Mouse (Mus musculus) embryo, embryonic 10 days (tissue): ENCODE measurements at regions not wholly inside any gene's neighbourhood (a gene's known extent, or its start where the extent isn't known, plus 50 kb on each side); places are given as distances from the start of the nearest gene placed in this dataset.

ENCODE experiments used
- DNase-seq: peaks from one replicate; pipeline ENCODE4 v3.0.0-alpha.2; 2015; ENCODE audit warnings: low spot score

- no peak for DNase-seq
Observed at GRCm38 (mm10) chr3:144324974-144325373, 120.0 kb upstream of the Lmo4 start.

GRCm38 (mm10) chr3:144323524-144323923 lies 118.5 kb upstream of the Lmo4 start:
- DNase-seq, result no peak

DNA sequence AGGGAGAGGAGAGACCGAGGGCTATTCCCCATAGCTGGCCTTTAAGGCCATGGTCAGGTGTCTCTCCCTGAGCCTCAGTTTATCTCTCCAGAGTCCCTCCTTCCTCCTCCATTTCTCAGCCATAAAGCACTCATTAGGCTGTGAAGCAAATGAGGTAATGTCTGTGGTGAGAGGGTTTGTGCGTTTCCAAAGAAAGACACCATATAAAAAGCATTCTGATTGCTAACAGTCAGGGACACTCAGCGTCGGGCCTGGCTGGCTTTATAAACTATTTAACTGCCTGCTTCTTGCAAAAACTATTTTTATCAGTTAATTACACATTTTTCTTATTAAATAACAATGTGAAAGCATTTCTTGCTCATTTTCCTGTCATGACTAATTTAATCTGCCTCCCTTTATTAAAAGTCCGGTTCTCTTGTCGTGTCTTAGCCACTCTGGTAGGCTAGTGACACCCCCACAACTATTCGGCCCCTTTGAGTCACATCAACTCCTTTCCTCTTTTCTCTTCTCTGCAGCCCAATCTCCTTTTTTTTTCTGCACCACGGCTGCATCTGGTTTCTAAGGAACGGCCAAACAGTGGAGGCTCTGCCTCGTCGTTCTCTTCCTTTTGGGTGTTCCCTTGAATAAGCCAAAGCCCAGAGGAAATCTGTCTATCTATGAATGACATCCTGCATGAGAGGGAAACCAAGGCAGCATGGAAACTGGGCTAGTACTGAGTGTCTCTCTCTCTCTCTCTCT lies 114.6 kb upstream of the Lmo4 start:
- no peak for DNase-seq

GRCm38 (mm10) chr3:144318761-144319467 lies 113.9 kb upstream of the Lmo4 start:
- no peak for DNase-seq

DNA sequence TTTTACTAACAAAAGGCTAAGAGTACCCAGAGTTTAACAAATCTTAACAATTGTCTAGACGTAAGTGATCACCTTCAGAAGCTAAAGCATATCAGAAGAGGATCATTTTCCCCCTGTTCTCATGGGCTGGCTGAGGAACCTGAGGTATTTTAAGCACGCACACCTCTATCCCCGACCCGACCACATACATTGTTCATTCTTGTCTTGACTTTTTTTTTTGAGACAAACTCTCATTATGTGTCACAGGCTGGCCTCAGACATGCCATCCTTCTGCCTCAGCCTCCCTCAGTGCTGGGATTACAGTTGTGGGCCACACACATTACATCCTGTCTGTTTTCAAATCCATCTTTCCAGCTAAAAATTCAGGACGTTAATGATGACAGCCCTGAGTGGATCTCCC lies 105.7 kb upstream of the Lmo4 start:
- DNase-seq, result no peak

DNA sequence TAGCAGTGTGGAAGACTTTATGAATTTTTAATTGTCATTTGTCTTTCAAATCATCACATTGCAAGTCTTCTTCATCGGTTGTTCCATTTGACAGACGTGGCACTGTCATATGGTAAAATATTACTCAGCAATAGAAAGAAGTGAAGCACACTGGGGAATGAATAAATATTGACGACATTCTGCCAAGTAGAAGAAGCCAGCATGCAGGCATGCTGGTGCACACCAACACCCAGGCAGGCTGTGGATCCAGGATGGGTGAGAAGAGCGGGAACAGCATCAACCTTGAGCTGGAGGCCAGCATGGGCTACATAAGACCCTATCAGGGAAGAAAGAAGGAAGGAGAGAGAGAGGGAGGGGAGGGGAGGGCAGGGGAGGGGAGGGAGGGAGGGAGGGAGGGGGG lies 103.6 kb upstream of the Lmo4 start:
- no peak for DNase-seq

GRCm38 (mm10) chr3:144307557-144307956 lies 102.5 kb upstream of the Lmo4 start:
- DNase-seq, result no peak

DNA sequence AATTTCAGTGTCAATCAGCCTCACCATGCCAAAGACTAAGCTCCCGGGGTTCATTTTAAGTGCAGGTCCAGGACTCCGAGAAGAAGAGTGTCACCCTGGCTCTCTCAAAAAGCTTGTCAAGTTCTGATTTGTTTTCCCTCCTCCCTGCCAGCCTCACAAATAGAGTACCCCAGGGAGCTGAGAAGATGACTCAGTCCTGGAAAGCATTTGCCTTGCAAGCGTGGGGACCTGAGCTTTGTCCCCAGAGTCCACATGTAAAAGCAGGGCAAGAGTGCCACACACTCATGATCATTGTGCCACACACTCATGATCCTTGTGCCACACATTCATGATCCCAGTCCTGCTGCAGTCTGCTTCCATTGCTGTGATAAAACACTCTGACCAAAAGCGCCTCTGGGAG lies 100.4 kb upstream of the Lmo4 start:
- no peak for DNase-seq

- DNase-seq, result no peak
Observed at GRCm38 (mm10) chr3:144304924-144305323, 99.9 kb upstream of the Lmo4 start.

- no peak for DNase-seq
Observed at GRCm38 (mm10) chr3:144302626-144303025, 97.6 kb upstream of the Lmo4 start.

DNA sequence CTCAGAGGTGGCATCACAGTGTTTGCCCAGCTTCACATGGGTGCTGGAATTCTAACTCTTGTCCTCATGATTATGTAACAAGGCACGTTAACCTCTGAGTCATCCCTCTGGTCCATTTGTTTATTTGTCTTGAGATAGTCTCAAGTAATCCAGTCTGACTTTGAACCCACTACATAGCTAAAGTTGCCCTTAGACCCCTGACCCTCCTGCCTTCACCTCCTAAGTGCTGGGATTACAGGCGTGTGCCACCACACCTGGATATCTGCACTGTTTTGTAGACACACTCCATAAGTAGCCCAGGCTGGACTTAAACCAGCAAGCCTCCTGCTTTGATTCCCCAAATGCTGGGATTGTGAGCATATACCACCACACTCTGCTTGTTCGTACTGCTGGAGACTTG lies 96.0 kb upstream of the Lmo4 start:
- no peak for DNase-seq

DNA sequence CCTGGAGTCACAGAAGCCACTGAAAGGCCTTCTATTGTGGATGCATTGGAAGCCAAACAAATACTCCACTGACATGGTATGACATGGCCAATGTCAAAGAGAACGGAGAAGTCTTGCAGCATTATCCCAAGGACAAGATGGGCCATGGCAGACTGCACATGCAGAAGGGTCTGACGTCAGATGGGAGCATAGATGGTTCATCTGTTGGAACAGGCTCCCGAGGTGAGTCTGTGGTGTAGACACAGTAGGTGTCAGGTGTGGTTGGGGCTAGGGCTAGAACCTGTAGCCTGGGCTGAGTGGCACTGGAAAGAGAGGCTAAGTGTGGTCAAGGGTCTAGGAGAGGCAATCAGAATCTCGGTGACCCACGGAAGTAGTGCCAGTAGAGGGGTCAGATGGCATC lies 94.2 kb upstream of the Lmo4 start:
- DNase-seq, result no peak

DNA sequence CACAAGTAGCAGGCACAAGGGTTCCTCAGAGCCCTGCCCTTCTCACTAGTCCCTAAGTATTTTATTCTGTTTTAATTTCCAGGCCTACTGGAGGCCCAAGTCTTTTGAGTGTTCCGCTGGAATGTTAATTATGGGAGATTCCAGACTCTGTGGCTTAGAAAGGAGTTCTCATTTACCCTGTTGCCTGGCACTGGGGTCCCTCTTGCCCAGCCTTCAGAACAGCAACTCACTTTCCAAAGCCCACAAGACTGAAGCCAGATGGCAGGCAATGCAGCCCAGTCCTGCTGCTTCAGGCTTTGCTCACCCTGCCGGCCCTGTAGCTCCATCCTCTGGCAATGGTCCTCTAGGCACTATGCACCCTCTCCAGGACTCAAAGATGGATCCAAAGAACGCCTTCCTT lies 84.5 kb upstream of the Lmo4 start:
- no peak for DNase-seq

DNA sequence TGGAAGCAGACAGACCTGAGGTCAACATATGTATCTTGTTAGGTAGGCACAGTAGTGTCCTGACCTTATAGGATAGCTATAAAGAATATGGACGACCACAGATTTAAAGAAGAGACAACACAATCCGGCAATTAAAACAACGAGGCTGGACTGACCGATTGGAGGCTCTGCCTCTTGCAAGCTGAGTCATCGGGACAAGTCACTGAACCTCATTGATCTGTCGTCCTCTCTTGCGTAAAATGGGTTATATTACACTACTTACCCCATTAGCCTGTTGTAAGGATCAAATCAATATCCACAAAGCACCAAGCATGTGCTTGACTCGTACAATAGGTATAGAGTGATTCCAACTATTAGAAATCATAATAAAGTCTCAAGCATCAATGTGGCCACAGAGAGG lies 81.1 kb upstream of the Lmo4 start:
- no peak for DNase-seq

GRCm38 (mm10) chr3:144284326-144284725 lies 79.3 kb upstream of the Lmo4 start:
- DNase-seq, result no peak

DNA sequence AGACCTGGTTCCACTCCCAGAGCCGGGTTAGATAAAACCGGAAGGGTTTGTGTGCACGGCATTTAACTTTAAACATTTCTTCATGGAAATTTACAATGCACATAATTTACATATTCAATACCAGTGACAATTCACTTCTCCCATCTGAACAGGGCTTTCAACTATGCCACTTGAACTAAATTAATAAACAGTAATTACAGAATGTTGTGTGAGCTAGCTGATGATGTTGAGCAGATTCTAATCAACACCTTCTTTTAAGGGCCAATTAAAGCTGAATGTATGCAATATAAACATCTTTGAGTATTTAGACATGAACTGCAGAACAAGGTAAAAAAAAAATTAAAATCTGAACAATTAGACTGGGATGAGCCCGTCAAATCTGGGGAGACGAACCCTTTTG lies 68.1 kb upstream of the Lmo4 start:
- no peak for DNase-seq

DNA sequence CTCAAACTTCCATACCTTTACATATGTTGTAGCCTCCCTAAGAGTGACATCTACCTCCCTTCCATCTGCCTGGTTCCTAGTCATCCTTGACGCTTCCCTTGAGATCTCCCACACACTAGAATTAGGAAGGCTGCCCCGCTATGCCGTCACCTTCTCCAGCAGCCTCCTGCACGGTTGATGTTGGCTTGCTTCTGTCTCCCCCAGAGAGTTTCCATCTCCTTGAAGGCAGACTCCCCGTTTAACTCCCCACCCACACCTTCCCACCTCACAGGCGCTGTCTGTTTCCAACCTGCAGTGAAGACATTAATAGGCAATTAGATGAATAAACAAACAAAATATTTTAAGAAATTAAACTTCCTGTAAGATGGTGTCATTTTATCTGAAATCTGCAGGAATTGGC lies 65.2 kb upstream of the Lmo4 start:
- DNase-seq, result no peak

DNA sequence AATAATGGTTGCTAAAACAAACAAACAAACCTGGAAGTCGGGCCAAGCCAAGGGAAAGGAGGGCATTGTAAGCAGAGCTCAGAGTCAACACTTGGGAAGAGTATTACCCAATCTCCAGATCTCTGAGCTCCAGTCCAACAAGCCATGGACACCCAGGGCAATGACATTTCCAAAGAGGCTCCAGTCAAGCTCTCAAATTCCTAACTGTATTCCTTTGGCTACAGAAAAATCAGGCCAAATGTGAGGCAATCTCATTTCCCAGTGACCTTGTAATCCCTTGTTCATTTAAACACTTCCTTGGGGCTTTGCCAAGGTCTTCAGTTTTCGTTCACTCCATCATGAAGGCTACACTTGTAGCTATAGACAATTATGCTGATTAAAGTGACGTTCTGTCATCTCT lies 59.5 kb upstream of the Lmo4 start:
- DNase-seq, result no peak

GRCm38 (mm10) chr3:144260886-144261285 lies 55.9 kb upstream of the Lmo4 start:
- DNase-seq, result no peak

DNA sequence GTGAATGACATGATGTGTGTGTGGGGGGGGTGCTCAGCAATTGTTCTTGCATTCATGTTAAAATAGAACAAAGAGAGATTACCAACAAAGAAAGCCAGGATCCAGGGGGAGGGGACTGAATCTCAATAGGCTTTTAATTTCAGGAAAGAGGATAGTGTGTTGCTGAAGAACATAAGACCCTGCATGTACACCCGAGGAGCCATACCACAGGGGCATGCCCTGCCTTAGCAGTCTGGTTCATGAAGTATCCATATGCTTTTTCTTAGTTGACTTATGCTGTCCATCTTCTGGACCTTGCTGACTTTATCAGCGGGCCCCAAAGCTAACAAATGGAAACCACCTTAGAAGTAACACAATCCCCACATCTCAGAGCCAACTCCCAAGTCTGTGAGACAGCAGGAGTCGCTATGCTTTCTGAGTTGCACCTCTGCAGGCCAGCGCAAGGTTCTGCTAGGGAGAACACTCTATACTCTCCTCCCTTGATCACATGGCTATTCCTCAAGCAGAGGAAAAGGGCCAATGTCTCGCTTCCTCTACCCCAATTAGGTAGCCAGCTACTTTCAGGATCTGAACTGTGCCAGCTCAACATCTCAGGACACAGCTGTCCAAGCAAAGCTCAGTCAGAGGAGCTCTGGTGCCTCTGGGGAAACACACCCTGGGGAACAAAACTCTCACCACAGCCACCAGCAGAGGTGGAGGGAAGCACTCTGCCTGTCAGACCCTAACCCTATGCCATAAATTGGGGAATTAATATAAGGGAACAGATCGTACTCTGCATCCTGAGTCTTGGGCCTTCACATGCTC lies 52.9 kb upstream of the Lmo4 start:
- DNase-seq, result no peak

GRCm38 (mm10) chr3:144257196-144257595 lies 52.2 kb upstream of the Lmo4 start:
- no peak for DNase-seq

DNA sequence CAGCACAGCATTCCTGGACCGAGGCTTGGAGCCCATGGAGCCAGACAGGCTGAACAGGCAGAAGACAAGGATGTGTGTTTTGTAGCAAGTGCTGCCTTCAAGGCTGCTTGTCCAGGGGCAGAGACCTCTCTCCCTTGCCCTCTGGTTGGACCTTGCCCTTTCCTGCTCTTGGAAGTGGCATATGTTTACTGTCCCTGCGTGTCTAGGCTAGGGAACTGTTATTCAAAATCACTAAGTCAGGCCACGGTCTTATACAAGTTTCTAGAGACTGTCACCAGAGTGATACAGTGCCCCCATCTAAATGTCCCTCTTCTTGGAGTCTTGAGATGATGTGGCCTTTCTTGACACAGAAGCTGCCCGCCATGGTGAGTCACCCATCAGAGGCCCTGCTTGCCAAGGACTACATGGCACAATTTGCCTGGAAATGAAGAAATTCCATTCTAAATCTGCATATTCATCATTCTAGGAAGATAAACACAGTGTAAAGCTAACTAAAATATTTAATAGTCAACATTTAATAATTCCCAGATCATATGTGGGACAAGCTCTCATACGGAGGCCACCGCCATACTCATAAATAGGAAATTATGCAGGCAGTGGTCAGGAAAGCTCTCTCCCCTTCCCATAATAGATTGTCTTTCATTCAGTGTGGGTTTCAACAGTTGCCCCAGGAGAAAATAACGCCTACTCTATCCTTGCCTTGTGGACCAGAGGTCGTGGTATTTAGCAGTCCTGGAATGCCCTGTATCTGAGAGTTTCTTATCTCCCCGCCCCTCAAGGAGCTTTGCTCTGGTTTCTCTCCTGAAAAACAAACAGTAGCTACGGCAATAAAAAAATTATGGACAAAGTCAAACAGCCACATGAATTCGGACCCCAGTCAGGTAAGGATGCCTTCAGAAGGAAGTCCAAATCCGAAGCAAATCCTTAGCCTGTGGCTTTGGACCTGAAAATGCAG lies 50.9 kb upstream of the Lmo4 start:
- no peak for DNase-seq
